Mouse (Mus musculus): ENCODE data around the gene 1190002N15Rik. TPM values are rescaled to one million over a fixed set of nuclear protein-coding genes. Genes with fewer than 3 reads are reported as not detected.

The 1190002N15Rik gene
- total and polyA plus RNA-seq, 3 experiments: 19.7 to 22.0 (median 20.3) TPM

DNA sequence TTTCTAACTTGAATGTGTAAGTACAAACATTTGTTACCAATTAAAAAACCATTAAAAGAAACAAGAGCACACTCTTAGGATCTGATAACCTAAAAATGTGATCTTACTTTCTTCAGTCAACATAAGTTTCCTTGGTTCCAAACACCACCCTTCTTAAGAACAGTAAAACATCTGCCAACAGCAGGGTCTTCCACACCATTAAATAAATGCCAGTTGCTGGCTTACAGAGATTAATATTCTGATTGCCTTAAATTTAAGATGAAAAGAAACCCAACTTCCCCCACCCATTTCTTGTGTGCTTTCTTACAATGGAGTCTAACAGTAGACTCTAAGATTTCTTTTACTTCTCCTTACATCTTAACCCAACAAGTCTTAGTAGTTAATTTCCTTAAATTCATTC, 7.9 kb downstream of the 1190002N15Rik start:
- DNase-seq: no peak

- DNase-seq: no peak
Measured at GRCm38 (mm10) chr9:94529146-94529746, 8.6 kb downstream of the 1190002N15Rik start.

DNA sequence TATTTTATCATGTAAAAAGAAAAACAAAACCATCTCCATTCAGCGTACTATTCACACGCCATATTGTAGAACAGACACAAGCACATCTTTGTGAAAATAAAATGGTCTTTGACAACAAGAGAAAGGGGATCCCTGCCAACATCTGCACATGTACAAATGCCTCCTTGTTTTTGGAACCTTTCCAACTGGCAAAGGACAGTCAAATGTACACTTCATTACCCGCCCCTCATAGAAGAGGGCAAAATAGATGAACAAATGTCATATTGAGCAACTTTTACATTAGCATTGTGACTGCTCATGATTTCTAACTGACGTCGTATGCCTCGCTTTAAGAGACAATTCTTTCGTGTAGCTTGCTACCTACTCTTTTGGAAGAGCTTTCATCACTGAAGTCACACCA, 11.4 kb downstream of the 1190002N15Rik start:
- DNase-seq: no peak

DNA sequence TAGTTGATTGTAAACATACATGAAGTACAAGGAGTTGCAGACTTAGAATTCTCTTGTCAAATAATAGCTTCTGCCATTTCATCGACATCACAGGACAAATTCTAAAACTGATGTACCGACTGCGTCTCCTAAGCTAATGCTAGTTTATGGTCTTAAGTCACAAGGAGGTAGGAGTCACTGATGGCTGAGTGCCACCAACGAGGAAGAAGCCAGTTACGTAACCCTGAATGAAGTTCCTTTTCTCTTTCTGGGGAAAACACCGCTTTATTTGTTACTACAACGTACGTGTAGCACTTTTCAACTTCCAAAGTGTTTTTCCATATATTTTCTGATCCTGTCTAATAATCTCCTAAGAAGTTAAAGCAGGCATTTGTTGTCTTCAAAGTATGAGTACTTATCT, 25.6 kb downstream of the 1190002N15Rik start:
- no peak for DNase-seq

- no peak for DNase-seq
Measured at GRCm38 (mm10) chr9:94511139-94511538, 26.7 kb downstream of the 1190002N15Rik start.

DNA sequence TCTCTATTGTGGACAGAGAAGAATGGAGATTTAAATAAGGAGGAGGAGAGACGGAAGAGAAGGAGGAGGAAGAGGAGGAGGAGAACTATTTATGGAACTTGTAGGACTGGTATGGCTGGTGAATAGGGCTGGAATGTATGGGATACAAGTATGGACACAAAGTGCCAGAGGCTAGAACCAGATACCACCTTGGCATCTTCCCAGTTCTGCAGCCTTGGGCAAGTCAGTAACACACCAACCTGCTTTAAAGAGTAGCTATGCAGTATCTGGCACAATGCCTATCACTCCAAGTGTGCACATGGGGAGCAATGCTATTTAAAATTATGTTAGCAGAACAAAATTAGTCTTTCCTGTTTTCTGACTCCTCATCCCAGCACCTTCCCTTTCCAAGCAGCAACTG, 30.9 kb downstream of the 1190002N15Rik start:
- no peak for DNase-seq

DNA sequence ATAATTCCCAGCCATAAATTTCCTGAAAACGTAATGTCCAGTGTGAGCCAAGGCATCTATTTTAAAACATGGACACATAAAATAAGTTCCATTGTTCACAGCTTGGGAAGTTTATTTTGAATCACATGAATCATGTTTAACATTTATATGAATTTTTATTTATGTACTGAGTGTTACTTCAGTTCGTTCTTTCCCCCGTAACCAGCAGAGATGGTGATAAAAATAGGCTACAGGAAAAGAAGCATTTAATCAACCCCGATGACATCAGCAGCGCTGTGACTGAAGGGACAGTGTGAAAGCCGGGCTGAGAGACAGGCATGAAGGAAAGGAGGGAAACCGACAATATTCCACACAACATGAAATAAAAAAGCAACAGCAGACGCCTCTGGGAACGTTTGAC, 46.4 kb downstream of the 1190002N15Rik start:
- DNase-seq: peak; percentile 11

- DNase-seq: no peak
Measured at GRCm38 (mm10) chr9:94487976-94488375, 49.9 kb downstream of the 1190002N15Rik start.

DNA sequence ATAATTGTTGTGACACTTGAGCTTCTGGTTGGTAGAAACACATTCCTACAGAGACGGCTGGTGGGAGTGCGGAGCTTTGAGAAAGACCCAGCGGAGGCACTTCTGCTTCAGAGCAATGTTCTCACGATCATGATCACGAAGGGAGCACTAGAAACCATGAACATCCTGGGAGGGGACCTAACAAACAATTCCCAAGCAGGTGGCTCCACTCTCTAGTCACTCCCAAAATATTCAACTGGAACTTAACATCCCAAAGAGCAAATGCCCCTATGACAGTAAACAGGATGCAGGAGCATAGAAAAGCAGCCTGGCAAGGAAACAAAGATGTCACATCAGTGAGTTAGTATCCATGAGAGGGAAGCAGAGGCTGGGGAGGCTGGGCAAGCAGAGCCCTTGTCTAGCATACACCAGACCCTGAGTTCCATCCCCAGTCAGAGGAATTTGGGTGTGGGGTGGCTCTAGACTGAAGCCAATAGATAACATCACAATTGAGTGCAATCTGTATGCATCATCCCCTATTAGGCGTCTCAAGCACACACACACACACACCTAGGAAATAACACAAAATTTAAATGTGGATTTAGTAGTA, 54.5 kb downstream of the 1190002N15Rik start:
- DNase-seq: no peak

- peak; percentile 48 for DNase-seq
Measured at GRCm38 (mm10) chr9:94482215-94482975, 55.5 kb downstream of the 1190002N15Rik start.

DNA sequence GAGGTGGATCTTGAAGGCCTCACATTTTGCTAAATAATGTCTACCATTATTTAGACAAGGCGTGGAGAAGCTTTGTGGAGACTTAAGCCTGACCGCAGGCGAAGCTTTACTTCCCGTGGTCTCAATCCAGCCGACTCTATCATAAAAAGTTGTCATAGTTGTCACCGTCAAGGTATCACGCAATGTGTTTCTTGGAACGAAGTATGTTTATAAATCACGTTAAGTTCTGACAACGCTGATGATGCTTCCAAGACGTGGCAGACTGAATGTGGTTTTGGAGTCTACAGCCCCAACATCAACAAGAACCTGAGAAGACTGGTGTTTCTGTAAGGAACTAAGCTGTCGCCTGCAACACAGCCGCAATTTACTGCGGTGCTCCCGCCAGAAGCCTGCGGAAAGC, 56.8 kb downstream of the 1190002N15Rik start:
- no peak for DNase-seq

GRCm38 (mm10) chr9:94479382-94479781, 58.5 kb downstream of the 1190002N15Rik start:
- DNase-seq: no peak

DNA sequence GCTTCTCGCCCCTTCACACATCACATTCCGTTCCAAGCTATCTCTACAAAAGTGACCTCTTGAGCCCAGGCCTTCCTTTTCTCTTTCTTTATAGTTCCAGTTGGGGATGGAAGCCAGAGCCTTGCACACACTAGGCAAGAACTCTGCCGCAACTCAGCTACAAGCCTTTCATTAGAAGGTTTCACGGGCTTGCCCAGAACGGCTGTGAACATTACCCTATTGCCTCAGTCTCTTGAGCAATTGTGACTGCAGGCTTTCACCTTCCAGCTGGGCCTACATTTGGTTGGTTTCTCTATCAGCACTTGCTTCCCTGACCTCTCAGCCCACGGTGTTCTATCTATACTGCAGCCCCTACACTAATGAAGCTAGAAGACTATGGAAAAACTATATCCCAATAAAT, 58.9 kb downstream of the 1190002N15Rik start:
- DNase-seq: peak; percentile 11

DNA sequence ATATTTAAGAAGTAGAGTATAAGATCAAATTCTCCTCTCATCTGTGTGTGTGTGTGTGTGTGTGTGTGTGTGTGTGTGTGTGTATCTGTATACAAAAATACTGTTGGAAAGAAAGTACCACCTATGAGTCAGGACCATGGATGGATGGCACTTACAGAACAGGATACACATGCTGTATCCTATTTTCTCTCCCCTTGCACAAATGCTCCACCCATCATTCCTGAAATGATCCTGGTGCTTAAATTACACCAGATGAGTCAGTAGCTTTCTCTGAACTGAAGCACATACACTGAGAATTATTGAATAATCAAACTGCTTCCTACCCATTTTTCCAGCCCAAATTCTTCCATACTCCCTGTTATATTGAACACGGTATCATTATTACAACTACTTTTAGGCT, 61.9 kb downstream of the 1190002N15Rik start:
- DNase-seq: no peak

DNA sequence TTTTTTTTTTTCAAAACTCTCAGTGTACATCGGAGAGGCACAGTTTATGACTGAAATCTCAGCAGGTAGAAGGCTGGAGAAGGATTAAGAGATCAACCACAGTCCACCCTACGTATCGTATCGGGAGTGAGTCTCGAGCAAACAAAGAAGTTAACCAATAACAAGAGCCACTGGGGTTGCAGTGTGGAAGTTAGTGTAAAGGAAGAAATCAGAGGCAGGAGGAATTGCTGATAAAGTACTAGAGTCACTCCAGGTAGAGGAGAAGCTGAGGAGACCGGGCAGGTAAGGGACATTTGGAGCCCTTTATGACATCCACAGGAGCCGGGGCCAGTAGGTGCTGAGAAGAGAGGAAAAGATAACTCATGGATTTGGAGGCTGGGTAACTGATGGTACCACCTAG, 64.0 kb downstream of the 1190002N15Rik start:
- DNase-seq: no peak

DNA sequence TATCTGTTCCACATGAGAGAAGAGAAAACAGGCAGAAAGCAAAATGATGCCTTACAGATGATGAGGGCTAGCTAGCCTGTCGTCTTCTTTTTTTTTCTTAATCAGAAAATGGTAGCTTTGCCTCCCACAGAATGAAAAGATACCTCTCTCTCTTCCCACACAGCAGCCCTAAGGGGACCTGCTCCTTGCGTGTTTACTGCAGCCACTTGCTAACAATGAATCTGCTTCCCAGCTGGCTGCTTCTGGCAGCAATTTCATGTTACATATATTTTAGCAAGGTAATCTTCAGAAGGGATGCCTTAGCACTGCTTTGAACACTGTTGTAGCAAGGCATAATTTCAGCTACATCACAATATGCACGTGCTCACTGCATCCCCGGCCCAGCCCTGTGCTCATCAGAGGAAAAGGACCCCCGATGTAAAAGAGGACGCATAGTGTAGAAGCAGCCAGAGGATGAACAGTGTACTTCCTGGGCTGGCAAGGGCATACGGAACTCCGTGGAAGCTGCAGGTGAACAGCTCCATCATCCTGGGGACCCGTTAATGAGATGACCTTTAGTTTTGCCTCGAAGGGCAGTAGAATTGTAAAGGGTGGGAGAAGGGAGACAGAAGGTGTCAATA, 64.8 kb downstream of the 1190002N15Rik start:
- DNase-seq: no peak

DNA sequence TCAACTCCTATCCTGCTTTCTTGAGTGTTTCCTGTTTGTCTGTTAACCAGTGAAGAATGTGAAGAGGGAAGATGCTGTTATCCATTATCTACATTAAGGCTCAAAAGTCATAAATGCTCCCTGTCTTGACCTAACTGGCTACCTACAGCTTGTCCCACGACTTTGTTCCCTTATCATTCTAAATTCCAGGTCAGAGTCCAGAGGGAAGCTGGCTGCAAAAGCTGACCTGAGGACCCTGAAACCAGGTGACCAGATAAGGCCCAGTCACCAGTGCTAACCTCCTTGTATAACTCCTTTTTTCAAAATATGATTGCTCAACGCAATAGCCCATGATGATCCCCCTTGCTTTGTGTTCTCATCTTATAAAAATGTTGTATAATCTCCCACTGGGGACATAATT, 66.4 kb downstream of the 1190002N15Rik start:
- no peak for DNase-seq

Other genes starting within 250 kb of the 1190002N15Rik start
- gene Slc9a9, start 131.8 kb upstream of the 1190002N15Rik start, total RNA-seq (2021): 1 to 10 TPM; 2.4 to 3.0 TPM
- 0.65 and 0.83 TPM in 2 replicates for gene Slc9a9, start 131.8 kb upstream of the 1190002N15Rik start, polyA plus RNA-seq (2012; rRNA removed)